Mouse (Mus musculus) lung, embryonic 14.5 days (tissue): ENCODE results near the gene Camsap3. TPM values are rescaled to one million over a fixed set of nuclear protein-coding genes. Genes with fewer than 3 reads are reported as not detected.

Experiments used
- ATAC-seq: fragments of 200-750 bp; cut with Nextera tagmentation; 2 replicates; pipeline ENCODE4 v1.8.0; 2017; ENCODE audit warnings: mild to moderate bottlenecking, moderate TSS enrichment, moderate library complexity; ENCODE audit not compliant: insufficient read depth
- DNase-seq: peaks from one replicate; pipeline ENCODE4 v3.0.0-alpha.2; 2015
- H3K27ac ChIP-seq: fragments of 300-500 bp; sonication (generic); 2 replicates; pipeline ENCODE4 v1.5.1; 2014; ENCODE audit warnings: low read depth, mild to moderate bottlenecking, moderate library complexity
- H3K27me3 ChIP-seq: fragments of 300-500 bp; sonication (generic); 2 replicates; pipeline ENCODE4 v1.6.1; 2014; ENCODE audit warnings: low read length, control low read depth; ENCODE audit not compliant: insufficient read depth
- H3K36me3 ChIP-seq: fragments of 300-500 bp; sonication (generic); 2 replicates; pipeline ENCODE4 v1.6.1; 2014; ENCODE audit warnings: control low read depth; ENCODE audit not compliant: insufficient read depth
- H3K4me1 ChIP-seq: fragments of 300-500 bp; sonication (generic); 2 replicates; pipeline ENCODE4 v1.6.1; 2014; ENCODE audit warnings: antibody characterized with exemption, control low read depth; ENCODE audit not compliant: insufficient read depth
- H3K4me2 ChIP-seq: fragments of 300-500 bp; sonication (generic); 2 replicates; pipeline ENCODE4 v1.6.1; 2014; ENCODE audit warnings: mild to moderate bottlenecking
- H3K4me3 ChIP-seq: fragments of 300-500 bp; sonication (generic); 2 replicates; pipeline ENCODE4 v1.5.1; 2014; ENCODE audit warnings: low read depth, low read length
- H3K9ac ChIP-seq: fragments of 300-500 bp; sonication (generic); 2 replicates; pipeline ENCODE4 v1.6.1; 2014
- H3K9me3 ChIP-seq: fragments of 300-500 bp; sonication (generic); 2 replicates; pipeline ENCODE4 v1.6.1; 2016; ENCODE audit warnings: low read depth, low read length, control low read depth
- CTCF ChIP-seq: IDR thresholded peaks from 2 replicates; pipeline ENCODE4 v1.5.1; 2016; ENCODE audit warnings: antibody characterized with exemption, low read depth
- WGBS: fragments of 180-500 bp; shearing (Covaris S2); extraction: QIAGEN DNeasy Blood & Tissue Kit; methylation state at CpG from one replicate; pipeline ENCODE4 v1.1.7; 2014; 5-methylcytosine and 5-hydroxymethylcytosine counted together
- polyA plus RNA-seq: library from polyadenylated mRNA; unstranded; fragments of >200 nt; fragmentation: Nextera tagmentation; extraction: Ambion mirVana; gene quantifications from 2 replicates; pipeline ENCODE4 v1.2.1, GENCODE M21; 2014

Camsap3 gene
- polyA plus RNA-seq, 1 experiment from 2014 or later = 7.5 TPM

- TF ChIP-seq CTCF = no peak
- DNase-seq (no peak), ATAC-seq (no peak)
- Histone ChIP-seq H3K4me1 (no peaks in the 10 kb centered on the region), H3K27me3 (no peaks in the 10 kb centered on the region), H3K9ac (no peak overlapping the region), H3K4me3 (no peak overlapping the region), H3K9me3 (no peaks in the 10 kb centered on the region), H3K36me3 (no peaks in the 10 kb centered on the region), H3K27ac (no peak overlapping the region), H3K4me2 (no peak overlapping the region)
- 77% methylated on average over 6 of the region's 6 CpGs for WGBS
Observed at GRCm38 (mm10) chr8:3646824-3647531, 59.9 kb downstream of the Camsap3 start.

GRCm38 (mm10) chr8:3647561-3647960, 60.5 kb downstream of the Camsap3 start:
- no peaks in the 10 kb centered on the region for H3K27me3 ChIP-seq
- no peak overlapping the region for H3K9ac ChIP-seq
- no peak for TF ChIP-seq CTCF
- H3K36me3 ChIP-seq = no peaks in the 10 kb centered on the region
- no peak for ATAC-seq
- H3K4me2 ChIP-seq = no peak overlapping the region
- no peaks in the 10 kb centered on the region for H3K9me3 ChIP-seq
- no peak overlapping the region for H3K4me3 ChIP-seq
- H3K4me1 ChIP-seq = no peaks in the 10 kb centered on the region
- no peak overlapping the region for H3K27ac ChIP-seq
- 74% methylated on average over 4 of the region's 4 CpGs for WGBS
- DNase-seq = no peak

DNA sequence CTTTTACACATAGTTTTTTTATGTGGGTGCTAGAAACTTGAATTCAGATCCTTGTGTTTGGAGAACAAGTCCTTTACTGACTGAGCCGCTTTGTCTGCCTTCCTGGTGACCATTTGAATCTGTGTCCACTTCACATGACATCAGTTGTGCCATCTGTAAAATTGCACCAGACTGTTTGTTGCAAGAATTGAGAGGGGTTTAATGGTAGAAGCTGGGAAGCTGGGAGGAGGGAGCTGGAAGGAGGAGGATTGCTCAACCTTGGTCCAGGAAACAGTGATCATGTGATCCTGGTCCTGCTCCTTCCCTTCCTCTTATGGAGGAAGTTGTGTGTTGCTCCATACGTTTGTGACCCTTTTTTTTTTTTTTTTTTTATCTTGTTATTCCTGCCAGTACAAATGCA, 61.2 kb downstream of the Camsap3 start:
- ATAC-seq (no peak), DNase-seq (peak; percentile 5)
- no peaks in the 10 kb centered on the region for H3K4me1 ChIP-seq
- H3K4me2 ChIP-seq = no peak overlapping the region
- no peaks in the 10 kb centered on the region for H3K36me3 ChIP-seq
- H3K27ac ChIP-seq = no peak overlapping the region
- H3K9me3 ChIP-seq = no peaks in the 10 kb centered on the region
- WGBS = 68% methylated on average over 2 of the region's 2 CpGs
- no peak overlapping the region for H3K4me3 ChIP-seq
- no peak overlapping the region for H3K9ac ChIP-seq
- H3K27me3 ChIP-seq = no peaks in the 10 kb centered on the region
- no peak for TF ChIP-seq CTCF

DNA sequence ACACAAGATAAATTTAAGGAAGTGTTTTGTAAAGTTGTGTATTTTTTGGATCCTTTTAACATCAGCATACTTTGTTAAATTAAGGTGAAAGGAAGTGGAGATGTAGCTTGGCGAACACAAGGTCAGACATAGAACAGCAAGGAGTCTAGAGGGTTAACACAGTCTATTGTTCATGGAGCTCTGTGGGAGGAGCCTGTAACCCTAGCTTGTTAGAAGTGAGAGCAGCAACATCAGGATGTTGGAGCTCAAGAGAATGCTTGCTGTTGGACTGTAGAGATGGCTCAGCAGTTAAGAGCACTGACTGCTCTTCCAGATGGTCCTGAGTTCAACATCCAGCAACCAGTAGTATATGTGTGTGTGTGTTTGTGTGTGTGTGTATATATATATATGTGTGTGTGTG, 61.9 kb downstream of the Camsap3 start:
- Histone ChIP-seq H3K9me3 (no peaks in the 10 kb centered on the region), H3K4me1 (no peaks in the 10 kb centered on the region), H3K36me3 (no peaks in the 10 kb centered on the region), H3K27me3 (no peaks in the 10 kb centered on the region), H3K27ac (no peak overlapping the region), H3K9ac (no peak overlapping the region), H3K4me3 (no peak overlapping the region), H3K4me2 (no peak overlapping the region)
- no peak for TF ChIP-seq CTCF
- DNase-seq (peak; percentile 44), ATAC-seq (no peak)
- WGBS = 41% methylated on average over 1 of the region's 1 CpGs

DNA sequence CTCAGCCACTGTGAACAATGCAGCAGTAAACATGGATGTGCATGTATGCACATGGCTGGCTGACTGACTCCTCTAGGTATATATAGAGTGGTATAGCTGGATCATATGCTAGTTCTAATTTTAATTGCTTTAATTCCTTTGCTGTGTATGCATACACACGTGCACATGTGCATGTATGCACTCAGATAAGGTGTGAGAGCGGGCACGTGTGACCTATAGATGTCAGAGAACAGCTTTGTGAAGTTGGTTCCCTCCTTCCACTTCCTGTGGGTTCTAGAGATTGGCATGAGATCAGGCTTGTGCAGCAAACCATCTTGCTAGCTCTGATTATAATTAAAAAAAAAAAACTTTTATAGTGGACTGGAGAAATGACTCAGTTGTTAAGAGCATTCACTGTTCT, 65.8 kb downstream of the Camsap3 start:
- TF ChIP-seq CTCF = no peak
- no peak for DNase-seq
- Histone ChIP-seq H3K27ac (no peak overlapping the region), H3K4me1 (no peaks in the 10 kb centered on the region), H3K4me2 (no peak overlapping the region), H3K4me3 (no peak overlapping the region), H3K9ac (no peak overlapping the region), H3K9me3 (no peaks in the 10 kb centered on the region), H3K27me3 (no peaks in the 10 kb centered on the region), H3K36me3 (no peaks in the 10 kb centered on the region)
- 60% methylated on average over 3 of the region's 3 CpGs for WGBS
- ATAC-seq = no peak

DNA sequence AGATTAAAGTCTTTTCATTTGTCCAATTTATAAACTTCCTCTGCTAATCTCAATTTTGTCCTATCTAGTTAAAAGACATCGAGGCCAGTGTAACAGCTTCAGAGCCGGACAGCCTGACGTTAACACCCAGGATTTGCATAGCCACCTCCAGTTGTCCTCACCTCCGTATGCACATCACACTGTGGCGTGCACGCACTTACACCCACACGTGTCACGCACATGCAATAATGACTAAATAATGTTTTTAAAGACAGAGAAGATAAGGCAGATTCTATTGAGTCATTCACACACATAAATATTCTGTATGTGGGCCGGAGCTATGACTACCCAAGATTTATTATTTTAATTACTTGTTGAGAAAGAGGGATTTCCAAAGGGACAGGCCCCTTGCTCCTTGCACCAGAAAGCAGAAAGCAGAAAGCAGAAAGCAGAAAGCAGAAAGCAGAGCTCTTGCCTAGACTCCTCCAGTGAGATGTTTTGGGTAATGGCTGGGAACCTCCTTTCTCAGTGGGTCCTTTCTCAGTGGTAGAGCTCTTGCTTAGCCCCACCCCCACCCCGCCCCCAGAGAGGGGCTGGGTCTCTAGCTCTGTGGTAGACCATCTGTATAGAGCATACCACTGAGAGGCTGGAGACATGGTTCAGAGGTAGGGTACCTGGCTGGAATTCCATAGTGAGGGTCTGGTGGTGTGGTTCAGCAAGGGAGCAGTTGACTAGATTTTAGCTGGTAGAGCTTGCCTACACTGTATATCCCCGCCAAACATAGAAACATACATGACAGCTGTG, 67.8 kb downstream of the Camsap3 start:
- Histone ChIP-seq H3K4me2 (no peak overlapping the region), H3K9me3 (no peaks in the 10 kb centered on the region), H3K36me3 (no peaks in the 10 kb centered on the region), H3K27ac (no peak overlapping the region), H3K4me3 (no peak overlapping the region), H3K9ac (no peak overlapping the region), H3K4me1 (no peaks in the 10 kb centered on the region), H3K27me3 (no peaks in the 10 kb centered on the region)
- WGBS = 58% methylated on average over 11 of the region's 11 CpGs
- DNase-seq (no peak), ATAC-seq (no peak)
- TF ChIP-seq CTCF = no peak

- Histone ChIP-seq H3K27ac (no peak within 1 kb of the TSS), H3K9ac (no peak within 1 kb of the TSS), H3K9me3 (no peaks in the 10 kb centered on the region), H3K4me1 (no peaks in the 10 kb centered on the region), H3K27me3 (no peaks in the 10 kb centered on the region), H3K4me2 (no peak within 1 kb of the TSS), H3K36me3 (no peaks in the 10 kb centered on the region), H3K4me3 (no peak within 1 kb of the TSS)
- no peak for ATAC-seq
- DNase-seq = no peak
- WGBS = 54% methylated on average over 3 of the region's 3 CpGs
- no peak for TF ChIP-seq CTCF
Observed at GRCm38 (mm10) chr8:3655526-3655925, 68.4 kb downstream of the Camsap3 start, which contains the start of gene Retn. TSS of gene Retn (plus strand) at chr8:3655770.
